Mouse (Mus musculus) heart, postnatal 10 days (tissue): ENCODE data around the gene Smyd4. TPM values are rescaled to one million over a fixed set of nuclear protein-coding genes. Genes with fewer than 3 reads are reported as not detected.
"Not testable (repeated sequence)": the region's sequence is repeated elsewhere in the genome, so short reads cannot be mapped to it uniquely, and the experiment has no call there.

Experiments
- DNase-seq, 2 experiments: peaks; one replicate each; pipeline ENCODE4 v3.0.0; 2021
- intact Hi-C: fragments of 180-260 bp; cut with DNase I; formaldehyde crosslinking; loops from one replicate; pipeline ENCODE4 v1.15.1; 2025
- total RNA-seq, 2 experiments: library from RNA; stranded (reverse); gene quantifications; 2 replicates each; pipeline ENCODE4 v1.2.3; 2021

Smyd4 gene
- total RNA-seq, 2 experiments from 2014 or later = 4.9 to 7.4 TPM

DNA sequence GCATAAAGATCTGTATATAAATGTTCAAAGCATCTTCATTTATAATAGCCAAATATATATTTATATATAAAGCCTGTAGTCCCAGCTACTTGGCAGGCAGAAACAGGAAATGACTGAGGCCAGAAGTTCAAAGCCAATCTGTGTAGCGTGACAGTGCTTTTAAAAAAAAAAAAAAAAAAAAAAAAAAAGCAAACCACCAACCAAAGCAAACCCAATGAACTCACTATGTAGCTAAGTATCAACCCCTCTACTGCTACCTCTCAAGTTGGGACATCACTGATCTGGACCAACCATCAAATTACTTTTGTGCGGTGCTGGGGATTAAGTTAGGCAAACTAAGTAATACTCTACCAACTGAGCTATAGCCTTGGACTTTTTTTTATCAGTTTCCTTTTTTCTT lies 4.1 kb upstream of the Smyd4 start:
- DNase-seq = no peak
- intact Hi-C loops = no loop called here

DNA sequence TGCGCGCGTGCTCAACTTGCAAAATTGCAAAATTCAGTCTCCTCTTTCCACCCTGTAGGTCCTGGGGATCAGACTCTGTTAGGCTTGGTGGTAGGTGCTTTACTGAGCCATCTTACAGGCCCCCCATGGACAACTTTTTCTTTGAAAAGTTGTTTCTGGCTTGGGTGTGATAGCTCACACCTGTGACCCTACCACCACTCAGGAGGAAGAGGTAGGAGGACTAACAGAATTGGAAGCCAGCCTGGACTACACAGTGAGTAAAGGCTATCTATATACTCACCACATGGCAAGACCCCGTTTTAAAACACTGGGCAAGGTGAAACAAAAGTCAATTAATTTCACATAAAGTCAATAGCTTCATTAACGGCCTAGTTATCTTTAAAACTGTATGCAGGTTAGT lies 3.5 kb upstream of the Smyd4 start:
- intact Hi-C loops = no loop called here
- DNase-seq = no peak

DNA sequence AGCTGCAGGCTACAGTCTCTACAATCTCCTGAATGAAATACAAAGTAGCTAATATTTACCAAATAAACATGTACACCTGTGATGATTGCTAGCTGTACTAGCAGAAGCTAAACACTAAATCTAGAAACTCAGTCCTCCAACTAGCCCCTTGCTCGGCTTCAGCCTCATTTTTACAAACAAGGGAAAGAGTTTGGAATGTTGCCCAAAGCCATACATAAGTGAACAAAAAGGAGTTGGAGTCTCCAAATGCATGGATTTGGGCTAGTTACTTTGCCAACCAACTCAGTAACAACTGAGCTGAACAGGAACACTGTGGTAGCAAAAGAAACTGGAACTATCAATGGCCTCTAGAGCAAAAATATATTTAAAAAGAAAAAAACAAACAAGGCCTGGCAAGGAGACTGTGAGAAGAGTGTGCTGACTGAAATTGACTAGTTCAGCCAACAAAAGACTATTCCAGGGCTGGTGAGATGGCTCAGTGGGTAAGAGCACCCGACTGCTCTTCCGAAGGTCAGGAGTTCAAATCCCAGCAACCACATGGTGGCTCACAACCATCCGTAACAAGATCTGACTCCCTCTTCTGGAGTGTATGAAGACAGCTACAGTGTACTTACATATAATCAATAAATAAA lies 1.6 kb upstream of the Smyd4 start:
- intact Hi-C loops = no loop called here
- DNase-seq = no peak

DNA sequence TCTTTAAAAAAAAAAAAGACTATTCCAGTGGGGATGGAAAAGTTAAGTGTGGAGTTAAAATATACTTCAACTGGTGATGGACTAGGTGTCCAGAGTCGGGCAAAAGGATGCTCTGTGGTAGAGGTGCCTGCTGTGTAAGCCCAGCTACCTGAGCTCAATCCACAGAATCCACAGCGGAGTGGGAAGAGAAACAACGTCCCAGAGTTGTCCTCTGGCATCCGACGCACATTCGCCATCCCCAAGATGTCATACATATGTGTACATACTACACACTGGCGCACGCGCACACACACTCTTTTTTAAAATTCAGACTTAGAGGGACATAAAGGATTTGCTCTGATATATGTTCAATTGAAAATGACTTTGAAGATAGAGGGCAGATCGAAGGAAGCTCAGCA lies 1.0 kb upstream of the Smyd4 start:
- DNase-seq = no peak
- intact Hi-C loops = no loop called here

DNA sequence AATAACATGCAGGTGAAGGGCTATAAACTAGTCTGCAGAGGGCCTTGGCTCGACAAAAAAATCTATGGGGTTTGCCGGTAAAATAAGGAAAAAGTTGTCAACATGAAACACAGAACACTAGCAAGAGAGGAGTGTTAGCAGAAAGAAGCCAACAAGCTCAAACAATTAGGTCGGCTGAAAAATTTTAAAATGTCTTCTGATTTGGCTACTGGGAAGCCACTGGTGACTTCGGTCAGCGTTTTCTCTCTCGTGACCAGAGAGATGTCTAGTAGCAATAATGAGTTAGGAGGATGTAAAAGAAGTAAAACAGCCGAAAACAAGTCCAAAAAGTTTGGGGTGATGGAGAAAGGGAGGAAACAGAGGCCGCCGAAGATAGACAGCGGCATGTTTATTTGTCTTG lies 637 bp upstream of the Smyd4 start:
- intact Hi-C loops = no loop called here
- DNase-seq = no peak

DNA sequence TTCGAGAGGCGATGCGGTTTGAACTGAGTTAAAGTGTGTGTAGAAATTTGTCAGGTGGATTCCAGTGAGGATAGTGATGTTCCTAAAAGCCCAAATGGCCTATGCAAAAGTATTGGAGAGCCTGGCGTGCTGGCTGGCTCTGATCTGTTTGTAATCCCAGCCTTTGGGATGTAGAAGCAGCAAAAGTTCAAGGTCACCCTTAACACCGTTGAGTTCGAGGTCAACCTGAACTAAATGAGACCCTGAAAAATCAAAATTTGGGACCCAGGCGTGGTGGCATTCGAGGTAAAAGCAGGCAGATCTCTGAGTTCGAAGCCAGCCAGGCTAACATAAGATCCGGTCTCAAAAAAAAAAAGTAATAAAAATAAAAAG lies 643 bp downstream of the Smyd4 start:
- no peak for DNase-seq
- intact Hi-C loops = no loop called here

DNA sequence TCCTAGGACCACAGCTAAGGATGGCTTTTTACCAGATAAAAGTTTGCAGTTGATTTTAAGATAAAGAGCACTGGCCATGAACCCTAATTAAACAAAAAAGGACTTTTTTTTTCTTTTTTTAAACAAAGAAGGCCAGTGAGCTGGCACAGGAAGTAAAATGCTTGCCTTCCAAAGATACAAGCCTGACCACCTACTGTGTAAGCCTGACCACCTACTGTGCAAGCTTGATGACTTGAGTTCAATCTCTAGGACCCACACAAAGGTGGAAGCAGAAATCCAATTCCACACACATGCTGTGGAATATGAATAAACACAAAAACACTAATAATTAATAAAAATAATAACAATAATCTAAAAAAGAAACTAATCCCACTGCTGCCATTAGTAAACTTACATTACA lies 3.0 kb downstream of the Smyd4 start:
- DNase-seq = no peak
- intact Hi-C loops = no loop called here

DNA sequence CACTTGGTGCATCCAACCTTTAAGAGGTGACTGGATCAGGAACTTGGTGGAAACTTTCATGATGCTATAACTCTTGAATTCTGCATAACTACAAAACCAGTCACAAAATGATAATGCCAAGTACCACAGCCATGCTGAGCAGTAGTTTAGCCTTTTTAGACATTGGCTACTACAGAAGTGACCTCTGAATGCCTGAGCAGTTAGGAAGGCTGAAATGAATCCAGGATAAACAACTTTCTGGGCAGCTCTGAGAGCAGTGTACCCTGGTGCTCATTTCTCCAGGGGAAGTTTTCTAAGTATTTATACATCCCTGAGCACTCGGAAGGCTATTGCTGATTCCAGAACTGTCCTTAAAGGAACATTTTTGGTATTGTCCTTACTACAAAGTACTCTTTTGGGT lies 7.2 kb downstream of the Smyd4 start:
- no peak for DNase-seq
- intact Hi-C loops = no loop called here

DNA sequence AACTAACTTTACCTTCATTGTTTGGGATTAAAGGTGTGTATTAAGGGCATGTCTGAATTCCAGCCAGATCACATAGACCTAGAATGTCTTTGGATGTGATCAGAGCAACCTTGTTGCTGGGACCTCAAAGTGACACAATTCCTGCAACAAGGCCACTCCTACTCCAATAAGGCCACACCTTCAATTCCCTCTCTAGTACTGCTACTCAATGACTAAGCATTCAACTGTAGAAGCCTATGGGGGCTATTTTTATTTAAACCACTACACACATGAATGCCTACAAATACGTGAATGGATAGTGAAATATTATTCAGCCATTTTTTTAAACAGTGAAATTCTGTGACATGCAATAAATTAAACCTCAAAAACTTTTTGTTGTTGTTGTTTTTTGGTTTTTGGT lies 28.9 kb downstream of the Smyd4 start:
- DNase-seq = no peak
- intact Hi-C loops = no loop called here

DNA sequence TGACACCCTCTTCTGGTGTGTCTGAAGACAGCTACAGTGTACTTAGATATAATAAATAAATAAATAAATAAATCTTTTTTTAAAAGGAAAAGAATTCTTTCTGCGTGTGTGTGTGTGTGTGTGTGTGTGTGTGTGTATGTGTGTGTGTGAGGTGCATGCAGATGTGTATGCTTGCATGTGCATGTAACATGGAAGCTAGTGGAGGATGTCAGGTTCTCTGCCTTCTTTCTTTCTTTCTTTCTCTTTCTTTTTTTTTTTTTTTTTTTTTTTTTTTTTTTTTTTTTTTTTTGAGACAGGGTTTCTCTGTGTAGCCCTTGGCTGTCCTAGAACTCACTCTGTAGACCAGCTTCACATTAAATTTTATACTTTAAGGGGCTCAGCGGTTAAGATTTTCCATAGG lies 30.6 kb downstream of the Smyd4 start:
- intact Hi-C loops, DNase-seq: not testable (repeated sequence)

DNA sequence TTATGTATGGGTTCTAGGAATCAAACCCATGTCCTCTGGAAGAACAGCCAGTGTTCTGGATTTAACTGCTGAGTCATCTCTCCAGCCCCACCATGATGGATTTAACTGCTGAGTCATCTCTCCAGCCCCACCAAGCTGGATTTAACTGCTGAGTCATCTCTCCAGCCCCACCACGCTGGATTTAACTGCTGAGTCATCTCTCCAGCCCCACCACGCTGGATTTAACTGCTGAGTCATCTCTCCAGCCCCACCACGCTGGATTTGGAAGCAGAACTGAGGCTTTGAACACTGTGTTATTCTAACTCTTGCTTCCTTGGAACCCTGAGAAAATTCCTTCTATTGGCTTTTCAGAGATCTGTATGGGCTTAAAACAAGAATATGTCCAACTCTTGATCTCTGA lies 35.3 kb downstream of the Smyd4 start:
- DNase-seq, intact Hi-C loops: not testable (repeated sequence)

DNA sequence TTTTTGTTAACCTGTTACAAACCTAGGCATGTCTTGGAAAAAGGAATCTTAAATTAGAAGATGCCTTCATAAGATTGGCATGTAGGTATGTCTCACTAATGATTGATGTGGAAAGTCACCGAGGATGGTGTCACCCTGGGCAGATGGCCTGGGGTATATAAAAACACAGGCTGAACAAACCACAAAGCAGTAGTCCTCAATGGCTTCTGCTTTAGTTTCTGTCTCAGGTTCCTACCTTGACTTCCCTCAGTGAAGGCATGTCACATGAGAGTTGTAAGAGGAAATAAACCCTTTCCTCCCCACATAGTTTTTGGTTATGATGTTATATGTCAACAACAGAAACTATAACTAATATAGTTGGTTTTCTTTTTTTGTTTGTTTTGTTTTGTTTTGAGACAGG lies 47.4 kb downstream of the Smyd4 start:
- intact Hi-C loops = loop anchor here (10.0 kb wide), 1 partner anchor 221 kb away; the partner anchor contains the start of gene Ovca2
- no peak for DNase-seq

DNA sequence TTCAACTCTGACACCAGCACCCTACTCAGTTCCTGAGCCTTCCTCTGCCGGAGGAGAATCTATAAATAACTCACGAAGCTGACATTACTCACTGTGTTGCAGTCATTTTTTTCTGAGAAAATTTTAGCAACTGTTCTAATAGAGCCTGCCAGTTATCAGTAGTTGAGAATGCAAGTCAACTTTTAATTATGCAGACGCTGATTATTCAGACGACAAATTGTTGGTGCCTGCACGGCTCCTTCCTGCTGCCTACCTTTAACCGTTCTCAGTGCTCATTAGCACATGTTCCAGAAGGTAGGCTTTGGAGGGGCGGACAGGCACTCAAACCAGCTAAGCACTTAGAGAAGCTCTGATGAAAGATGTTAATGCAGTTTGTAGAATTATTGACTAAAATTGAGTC lies 49.2 kb downstream of the Smyd4 start:
- DNase-seq = no peak
- intact Hi-C loops = loop anchor here (10.0 kb wide), 1 partner anchor 223 kb away; the partner anchor contains the start of gene Ovca2

DNA sequence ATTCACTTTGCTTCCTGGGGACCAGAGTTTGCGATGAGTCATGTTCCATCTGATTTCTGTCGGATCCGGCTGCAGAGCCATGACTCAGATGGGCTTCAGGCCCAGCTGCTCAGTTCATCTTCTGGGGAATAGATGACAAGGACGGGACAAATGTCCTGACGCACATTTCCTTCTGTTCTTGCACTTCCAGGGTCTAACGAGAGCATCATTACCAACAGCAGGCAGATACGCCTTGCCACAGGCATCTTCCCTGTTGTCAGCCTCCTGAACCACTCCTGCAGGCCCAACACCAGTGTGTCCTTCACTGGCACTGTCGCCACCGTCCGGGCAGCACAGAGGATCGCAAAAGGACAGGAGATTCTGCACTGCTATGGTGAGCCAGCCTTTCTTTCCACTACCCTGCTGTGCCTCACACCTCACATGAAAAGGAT lies 51.2 kb downstream of the Smyd4 start:
- intact Hi-C loops = loop anchor here (10.0 kb wide), 1 partner anchor 225 kb away; the partner anchor contains the start of gene Ovca2
- no peak for DNase-seq

DNA sequence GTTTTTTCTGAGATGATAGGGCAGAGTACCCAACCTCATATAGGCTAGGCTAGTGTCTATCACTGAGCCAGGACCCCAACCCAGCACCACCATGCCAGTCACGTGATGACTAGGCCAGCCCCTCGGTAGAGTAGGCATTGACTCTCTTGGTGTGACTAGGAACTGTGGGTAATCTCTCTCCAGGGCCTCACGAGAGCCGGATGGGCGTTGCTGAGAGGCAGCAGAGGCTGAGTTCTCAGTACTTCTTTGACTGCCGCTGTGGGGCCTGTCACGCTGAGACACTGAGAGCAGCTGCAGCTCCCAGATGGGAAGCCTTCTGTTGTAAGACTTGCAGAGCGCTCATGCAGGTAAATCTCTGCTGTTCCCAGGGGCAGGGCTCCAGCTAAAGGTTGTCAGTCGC lies 51.9 kb downstream of the Smyd4 start:
- intact Hi-C loops = loop anchor here (5.0 kb wide), 2 partner anchors 112 to 208 kb away; partner anchors contain the start of genes Dph1, Rilp, Rtn4rl1 and Scarf1
- no peak for DNase-seq

DNA sequence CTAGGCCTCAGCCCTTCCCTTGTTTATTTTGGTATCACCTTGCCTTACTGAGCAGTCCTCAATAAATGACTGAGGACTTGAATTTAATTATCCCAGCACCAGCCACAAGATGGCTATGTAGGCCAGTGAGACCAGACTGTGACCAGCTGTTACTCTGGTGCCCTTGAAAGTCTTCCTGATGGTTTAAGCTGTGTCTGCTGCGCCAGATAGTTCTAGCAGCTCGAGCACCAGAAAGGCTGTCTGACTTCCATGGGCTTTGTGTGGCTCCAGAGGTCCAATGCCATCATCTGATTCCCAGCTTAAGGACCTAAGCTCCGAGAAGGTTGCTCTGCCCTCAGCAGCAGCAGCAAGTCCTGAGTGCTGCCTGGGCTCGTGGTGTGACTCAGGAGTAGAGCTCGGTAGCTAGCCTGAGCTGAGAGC lies 54.0 kb downstream of the Smyd4 start:
- intact Hi-C loops = loop anchor here (1.0 to 5.0 kb wide), 4 partner anchors 57 to 210 kb away; partner anchors contain the start of genes Dph1, Rilp, Rtn4rl1 and Scarf1
- peak; percentile 77 to 79 for DNase-seq

DNA sequence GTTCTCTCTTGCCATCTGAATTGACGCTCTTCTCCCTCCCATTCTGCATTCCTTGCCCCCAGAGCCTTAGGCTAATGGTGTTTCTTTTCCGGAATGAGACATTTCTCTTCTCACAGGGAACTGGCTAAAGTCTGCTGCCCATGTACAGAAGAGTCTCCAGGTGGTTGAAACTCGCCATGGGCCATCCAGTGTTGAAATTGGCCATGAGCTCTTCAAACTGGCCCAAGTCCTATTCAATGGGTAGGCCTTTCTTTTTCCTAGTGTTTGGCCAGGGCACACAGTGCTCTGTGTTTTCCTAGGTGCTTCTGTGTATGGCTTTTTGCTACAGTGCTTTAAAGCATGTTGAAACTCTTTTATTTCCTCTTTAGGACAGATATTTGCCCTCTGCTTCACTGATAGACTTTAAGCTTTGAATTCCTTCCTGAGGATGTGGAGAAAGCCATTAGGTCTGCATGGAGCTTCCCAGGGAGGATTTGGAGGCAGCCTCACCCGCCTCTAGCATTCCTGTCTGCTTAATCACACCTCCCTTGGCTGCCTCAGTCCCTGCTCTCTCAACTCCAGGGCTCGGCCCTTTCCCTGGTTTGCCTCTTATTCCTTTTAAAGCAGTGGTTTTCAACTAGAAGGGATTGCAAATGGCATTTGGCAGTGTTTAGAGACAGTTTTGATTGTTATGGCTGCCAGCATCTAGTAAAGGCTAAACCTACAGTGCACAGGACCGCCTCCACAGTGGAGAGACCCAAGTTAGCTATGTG lies 55.2 kb downstream of the Smyd4 start:
- DNase-seq = peak; percentile 59 to 62
- intact Hi-C loops = loop anchor here (2.0 to 5.0 kb wide), 3 partner anchors 55 to 211 kb away; partner anchors contain the start of genes Dph1, Rilp, Rtn4rl1 and Scarf1

DNA sequence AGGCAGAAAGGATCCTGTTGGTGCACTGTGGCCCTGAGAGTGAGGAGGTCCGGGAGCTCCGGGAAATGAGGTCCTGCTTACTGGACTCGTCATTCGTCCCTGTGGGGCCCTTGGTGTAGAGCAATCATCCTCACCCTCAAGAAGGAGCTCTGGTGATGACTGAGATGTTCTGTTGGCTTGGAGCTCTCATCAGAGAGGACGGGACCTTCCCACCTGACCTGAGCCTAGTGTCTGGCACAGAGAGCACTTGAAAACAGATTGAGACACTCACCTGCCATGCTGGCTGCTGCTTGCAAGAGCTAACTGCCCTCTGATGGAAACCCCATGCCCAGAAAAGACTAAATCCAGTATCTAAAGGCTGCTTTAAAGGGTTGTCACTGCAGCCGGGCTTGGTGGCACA lies 56.6 kb downstream of the Smyd4 start:
- intact Hi-C loops = loop anchor here (5.0 kb wide), 2 partner anchors 108 to 212 kb away; partner anchors contain the start of genes Dph1, Rilp, Rtn4rl1 and Scarf1

DNA sequence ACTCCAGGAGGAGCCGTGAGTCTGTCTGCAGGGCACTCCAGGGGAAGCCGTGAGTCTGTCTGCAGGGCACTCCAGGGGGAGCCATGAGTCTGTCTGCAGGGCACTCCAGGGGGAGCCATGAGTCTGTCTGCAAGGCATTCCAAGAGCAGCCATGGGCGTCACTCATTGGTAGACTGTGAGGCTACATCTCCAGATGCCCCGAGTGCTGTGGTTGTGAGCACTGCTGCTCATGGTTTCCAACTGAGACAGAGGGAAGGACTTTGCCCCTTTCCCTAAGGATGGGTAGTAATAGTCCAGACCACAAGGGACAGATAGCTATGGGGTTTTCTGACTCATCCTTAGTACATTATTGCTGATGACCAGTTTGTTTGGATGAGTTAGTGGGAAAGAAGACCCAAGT lies 57.9 kb downstream of the Smyd4 start:
- intact Hi-C loops = no loop called here
- DNase-seq = no peak

More for the DNA sequence above, 56.6 kb downstream of the Smyd4 start:
- DNase-seq = no peak

DNA sequence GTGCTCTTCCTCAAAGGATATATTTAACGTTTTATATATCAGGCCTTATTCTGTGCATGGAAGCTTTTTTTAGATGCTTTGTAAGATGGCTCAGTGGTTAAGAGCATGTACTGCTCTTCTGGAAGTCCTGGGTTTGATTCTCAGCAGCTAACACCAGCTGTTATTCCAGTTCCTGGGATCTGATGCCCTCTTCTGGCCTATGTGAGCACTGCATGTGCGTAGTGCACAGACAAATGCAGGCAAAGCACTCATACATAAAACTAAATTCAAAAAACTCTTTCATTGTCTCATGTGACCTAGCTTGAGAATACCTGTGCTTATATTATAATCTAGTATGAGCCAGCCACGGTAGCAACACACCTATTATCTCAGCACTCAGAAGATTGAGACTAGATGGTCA lies 58.6 kb downstream of the Smyd4 start:
- intact Hi-C loops = no loop called here
- DNase-seq = peak in 1 of 2 experiments; percentile 59

DNA sequence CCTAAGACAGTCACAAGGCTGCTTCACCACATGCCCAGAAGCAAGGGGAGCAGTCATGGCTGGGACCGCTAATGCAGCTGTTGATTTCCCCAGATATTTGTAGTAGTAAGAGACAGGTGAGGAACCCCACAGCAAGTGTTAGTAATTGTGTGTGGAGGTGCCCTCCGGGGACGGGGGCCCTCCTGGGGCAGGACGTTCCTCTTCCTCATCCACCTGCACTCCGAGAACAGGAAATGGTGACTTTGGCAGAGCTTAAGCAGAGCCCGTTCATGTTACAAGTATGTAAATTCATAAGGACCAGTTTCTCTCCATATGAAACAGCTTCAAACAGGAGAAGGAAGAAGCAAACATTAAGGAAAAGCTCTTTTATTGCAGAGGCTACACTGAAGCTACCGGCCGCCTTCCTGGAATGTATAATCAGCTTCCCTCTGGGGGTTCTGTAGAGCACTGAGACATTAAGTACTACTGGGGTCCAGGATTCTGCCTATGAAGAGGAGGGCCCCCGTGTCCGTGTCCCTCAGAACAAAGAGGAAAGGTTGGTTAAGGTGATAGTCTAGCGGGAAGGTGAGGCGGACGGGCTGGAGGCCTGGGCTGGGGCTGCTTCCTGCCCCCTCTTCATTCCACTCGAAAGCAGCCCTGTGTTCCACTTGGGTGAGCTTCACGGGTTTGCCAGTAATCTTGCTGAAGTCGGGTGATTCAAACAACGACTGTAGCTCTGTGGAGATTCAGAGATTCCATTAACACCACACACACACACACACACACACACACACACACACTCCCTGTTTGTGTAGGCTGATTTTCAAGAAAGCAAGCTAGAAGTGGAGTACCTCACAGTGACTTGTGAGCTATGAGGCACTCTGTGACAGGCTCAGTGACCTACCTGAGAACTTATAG lies 61.7 kb downstream of the Smyd4 start:
- DNase-seq = no peak
- intact Hi-C loops = no loop called here
